Mouse (Mus musculus): ENCODE measurements around the gene Ssh2. TPM values are rescaled to one million over a fixed set of nuclear protein-coding genes. Genes with fewer than 3 reads are reported as not detected.

Gene Ssh2
- polyA plus RNA-seq, 1 experiment from 2014 or later = 17.1 TPM

- Histone ChIP-seq H3K27ac (no peak overlapping the region), H3K36me3 (0 out of 2 replicates have a peak, but pooled peaks cover 4% of the 10 kb centered on the region), H3K27me3 (no peaks in the 10 kb centered on the region), H3K4me1 (no peaks in the 10 kb centered on the region), H3K4me2 (replicated peaks) (no peak overlapping the region), H3K9me3 (replicated peaks) (no peaks in the 10 kb centered on the region), H3K9ac (no peak overlapping the region), H3K4me3 (no peak overlapping the region)
- no peak for ATAC-seq (ENCODE audit: low FRiP score)
- 92% methylated on average over 1 of the region's 1 CpGs for WGBS
These were observed 212.4 kb downstream of the Ssh2 start for GRCm38 (mm10) chr11:77428446-77428845.

DNA sequence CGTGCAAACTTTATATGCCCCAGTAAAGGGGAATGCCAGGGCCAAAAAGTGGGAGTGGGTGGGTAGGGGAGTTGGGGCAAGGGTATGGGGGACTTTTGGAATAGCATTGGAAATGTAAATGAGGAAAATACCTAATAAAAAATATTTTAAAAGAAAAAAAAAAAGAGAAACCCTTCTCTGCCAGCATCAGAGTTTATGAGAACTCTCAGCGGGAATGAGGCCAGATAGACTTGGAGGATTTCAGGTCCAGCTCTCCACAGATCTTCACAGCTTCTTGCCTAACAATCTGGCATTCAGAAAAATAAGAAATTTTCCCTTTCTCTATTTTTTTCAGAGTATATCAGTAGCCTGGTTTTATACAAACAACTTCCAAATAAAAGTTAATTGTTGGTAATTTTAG lies 220.9 kb downstream of the Ssh2 start:
- 94% methylated on average over 2 of the region's 2 CpGs for WGBS
- H3K36me3 ChIP-seq = peaks cover 31% of the 10 kb centered on the region
- no peak overlapping the region for H3K9ac ChIP-seq
- no peaks in the 10 kb centered on the region for H3K9me3 ChIP-seq (replicated peaks)
- H3K4me2 ChIP-seq (replicated peaks) = no peak overlapping the region
- H3K27me3 ChIP-seq = no peaks in the 10 kb centered on the region
- no peak overlapping the region for H3K4me3 ChIP-seq
- no peak overlapping the region for H3K27ac ChIP-seq
- H3K4me1 ChIP-seq = no peaks in the 10 kb centered on the region
- no peak for ATAC-seq (ENCODE audit: low FRiP score)

DNA sequence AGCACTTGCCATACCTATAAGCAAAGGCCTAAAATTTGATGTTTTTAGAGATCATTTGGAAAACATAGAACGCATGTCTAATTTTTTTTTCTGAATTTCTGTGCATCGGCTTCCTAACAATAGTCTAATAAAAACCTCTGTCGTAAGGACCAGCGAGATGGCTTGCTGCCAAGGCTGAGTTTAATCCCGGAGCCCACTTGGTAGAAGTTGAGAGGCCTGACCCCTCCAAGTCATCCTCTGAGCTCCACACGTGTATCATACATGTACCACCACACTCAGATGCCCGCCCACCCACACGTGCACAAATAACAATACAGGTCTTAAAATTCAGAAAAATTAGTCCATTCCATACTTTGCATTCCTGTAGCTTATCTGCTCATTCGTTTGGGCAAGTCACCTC lies 224.0 kb downstream of the Ssh2 start:
- Histone ChIP-seq H3K9ac (no peak overlapping the region), H3K9me3 (replicated peaks) (no peaks in the 10 kb centered on the region), H3K4me3 (no peak overlapping the region), H3K4me2 (replicated peaks) (no peak overlapping the region), H3K36me3 (peaks cover 38% of the 10 kb centered on the region), H3K27me3 (no peaks in the 10 kb centered on the region), H3K27ac (no peak overlapping the region), H3K4me1 (no peaks in the 10 kb centered on the region)
- WGBS = 91% methylated on average over 9 of the region's 9 CpGs
- ATAC-seq (ENCODE audit: low FRiP score) = no peak

DNA sequence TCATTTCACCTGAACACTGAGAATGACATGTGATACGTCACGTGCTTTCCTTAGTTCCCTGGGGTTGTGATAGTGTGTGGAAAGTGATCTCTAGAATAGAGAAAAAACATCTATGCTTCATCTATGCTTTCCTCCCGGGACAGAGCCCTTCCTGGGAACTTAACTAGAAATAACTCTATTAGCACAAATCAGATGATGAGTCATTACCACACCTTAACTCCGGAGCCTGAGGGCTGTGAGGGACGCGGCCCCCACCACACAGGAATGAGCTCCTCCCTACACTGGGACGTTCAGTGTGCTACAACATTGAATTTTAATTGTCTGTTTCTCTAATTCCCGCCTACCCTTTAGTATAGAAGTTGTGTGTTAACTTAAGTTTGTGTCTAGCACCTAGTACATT lies 224.9 kb downstream of the Ssh2 start:
- H3K27ac ChIP-seq = no peak overlapping the region
- peaks cover 38% of the 10 kb centered on the region for H3K36me3 ChIP-seq
- no peaks in the 10 kb centered on the region for H3K27me3 ChIP-seq
- H3K4me2 ChIP-seq (replicated peaks) = no peak overlapping the region
- ATAC-seq (ENCODE audit: low FRiP score) = no peak
- H3K4me3 ChIP-seq = no peak overlapping the region
- 89% methylated on average over 8 of the region's 8 CpGs for WGBS
- no peak overlapping the region for H3K9ac ChIP-seq
- H3K9me3 ChIP-seq (replicated peaks) = no peaks in the 10 kb centered on the region
- H3K4me1 ChIP-seq = no peaks in the 10 kb centered on the region

GRCm38 (mm10) chr11:77442186-77443170 lies 226.4 kb downstream of the Ssh2 start:
- Histone ChIP-seq H3K27ac (no peak overlapping the region), H3K9ac (no peak overlapping the region), H3K4me3 (no peak overlapping the region), H3K36me3 (peaks cover 37% of the 10 kb centered on the region), H3K4me2 (replicated peaks) (no peak overlapping the region), H3K4me1 (no peaks in the 10 kb centered on the region), H3K27me3 (no peaks in the 10 kb centered on the region), H3K9me3 (replicated peaks) (no peaks in the 10 kb centered on the region)
- WGBS = 84% methylated on average over 7 of the region's 7 CpGs
- ATAC-seq (ENCODE audit: low FRiP score) = no peak

- H3K9ac ChIP-seq = no peak overlapping the region
- 86% methylated on average over 2 of the region's 2 CpGs for WGBS
These were observed 228.9 kb downstream of the Ssh2 start for GRCm38 (mm10) chr11:77444939-77445338.

GRCm38 (mm10) chr11:77446628-77447041 lies 230.5 kb downstream of the Ssh2 start:
- ATAC-seq (ENCODE audit: low FRiP score) = no peak
- H3K36me3 ChIP-seq = peaks cover 21% of the 10 kb centered on the region
- no peak overlapping the region for H3K4me2 ChIP-seq (replicated peaks)
- no peaks in the 10 kb centered on the region for H3K9me3 ChIP-seq (replicated peaks)
- no peak overlapping the region for H3K4me3 ChIP-seq
- no peak overlapping the region for H3K9ac ChIP-seq
- no peaks in the 10 kb centered on the region for H3K4me1 ChIP-seq
- 64% methylated on average over 6 of the region's 6 CpGs for WGBS
- H3K27me3 ChIP-seq = no peaks in the 10 kb centered on the region
- H3K27ac ChIP-seq = no peak overlapping the region

More at GRCm38 (mm10) chr11:77444939-77445338, 228.9 kb downstream of the Ssh2 start:
- no peak overlapping the region for H3K4me2 ChIP-seq (replicated peaks)
- H3K27ac ChIP-seq = no peak overlapping the region
- peaks cover 28% of the 10 kb centered on the region for H3K36me3 ChIP-seq
- H3K9me3 ChIP-seq (replicated peaks) = no peaks in the 10 kb centered on the region
- no peaks in the 10 kb centered on the region for H3K27me3 ChIP-seq
- ATAC-seq (ENCODE audit: low FRiP score) = no peak
- H3K4me1 ChIP-seq = no peaks in the 10 kb centered on the region
- no peak overlapping the region for H3K4me3 ChIP-seq

DNA sequence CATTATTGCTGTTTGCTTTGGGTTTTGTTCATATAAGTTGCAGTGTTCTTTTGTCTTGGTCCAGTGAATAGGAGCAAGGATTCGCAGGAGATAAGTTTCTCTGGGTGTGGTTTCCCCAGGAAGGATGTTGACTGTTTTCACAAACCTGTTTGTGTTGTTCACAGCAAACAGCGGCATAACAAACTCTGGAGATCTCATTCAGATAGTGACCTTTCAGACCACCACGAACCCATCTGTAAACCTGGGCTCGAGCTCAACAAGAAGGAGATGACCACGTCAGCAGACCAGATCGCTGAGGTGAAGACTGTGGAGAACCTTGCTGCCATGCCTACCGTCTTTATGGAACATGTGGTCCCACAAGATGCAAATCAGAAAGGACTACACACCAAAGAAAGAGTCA lies 233.1 kb downstream of the Ssh2 start:
- Histone ChIP-seq H3K27me3 (no peaks in the 10 kb centered on the region), H3K9me3 (replicated peaks) (no peaks in the 10 kb centered on the region), H3K36me3 (peaks cover 20% of the 10 kb centered on the region), H3K4me3 (no peak overlapping the region), H3K27ac (no peak overlapping the region), H3K4me1 (no peaks in the 10 kb centered on the region), H3K4me2 (replicated peaks) (no peak overlapping the region), H3K9ac (no peak overlapping the region)
- ATAC-seq (ENCODE audit: low FRiP score) = no peak
- 93% methylated on average over 7 of the region's 7 CpGs for WGBS

- WGBS = 93% methylated on average over 2 of the region's 2 CpGs
- H3K36me3 ChIP-seq = peaks cover 26% of the 10 kb centered on the region
- no peak overlapping the region for H3K4me2 ChIP-seq (replicated peaks)
- no peaks in the 10 kb centered on the region for H3K27me3 ChIP-seq
- no peak overlapping the region for H3K4me3 ChIP-seq
- H3K9me3 ChIP-seq (replicated peaks) = no peaks in the 10 kb centered on the region
- H3K27ac ChIP-seq = no peak overlapping the region
- no peak for ATAC-seq (ENCODE audit: low FRiP score)
- H3K4me1 ChIP-seq = no peaks in the 10 kb centered on the region
- H3K9ac ChIP-seq = no peak overlapping the region
These were observed 235.6 kb downstream of the Ssh2 start for GRCm38 (mm10) chr11:77451670-77452069.

- no peaks in the 10 kb centered on the region for H3K4me1 ChIP-seq
- H3K4me3 ChIP-seq = no peak overlapping the region
- no peaks in the 10 kb centered on the region for H3K9me3 ChIP-seq (replicated peaks)
- H3K9ac ChIP-seq = no peak overlapping the region
- 92% methylated on average over 2 of the region's 2 CpGs for WGBS
- H3K27me3 ChIP-seq = no peaks in the 10 kb centered on the region
- H3K36me3 ChIP-seq = peaks cover 26% of the 10 kb centered on the region
- no peak overlapping the region for H3K4me2 ChIP-seq (replicated peaks)
- no peak for ATAC-seq (ENCODE audit: low FRiP score)
- no peak overlapping the region for H3K27ac ChIP-seq
These were observed 237.3 kb downstream of the Ssh2 start for GRCm38 (mm10) chr11:77453388-77453787.

DNA sequence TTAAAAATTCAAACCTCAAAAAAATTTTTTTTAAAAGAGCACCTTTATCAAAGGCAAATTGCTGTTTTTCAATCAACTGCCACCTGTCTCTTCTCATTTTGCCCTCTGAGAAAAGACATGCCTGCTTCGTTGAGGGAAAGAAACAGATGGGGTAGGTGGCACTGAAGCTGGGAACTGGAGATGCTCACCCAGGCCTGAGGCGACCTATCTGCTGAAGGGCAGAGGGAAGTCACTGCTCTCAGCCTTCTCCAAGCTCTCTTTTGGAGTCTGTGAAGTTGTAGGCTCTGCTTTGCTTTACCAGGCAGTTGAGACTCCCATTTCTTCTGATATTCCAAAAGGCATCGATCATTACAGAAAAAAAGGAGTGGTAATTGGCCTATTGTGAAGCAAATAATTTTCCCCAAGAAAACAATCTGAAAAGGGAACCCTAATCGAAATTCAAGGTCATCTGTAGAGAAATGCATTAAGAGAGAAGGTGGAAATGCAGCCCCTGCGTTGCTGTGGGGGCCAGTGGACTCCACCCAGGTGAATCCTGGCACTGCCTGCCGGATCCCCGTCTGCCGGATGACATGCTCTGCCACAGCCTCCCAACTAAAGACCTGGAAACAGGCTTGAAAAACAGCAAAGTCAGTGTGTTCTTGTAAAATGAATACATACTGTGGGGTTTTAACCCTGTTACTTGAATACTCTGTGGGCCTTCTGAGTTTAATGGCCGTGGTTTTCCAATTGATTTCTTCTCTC lies 239.9 kb downstream of the Ssh2 start:
- no peak overlapping the region for H3K4me3 ChIP-seq
- ATAC-seq (ENCODE audit: low FRiP score) = no peak
- H3K27ac ChIP-seq = no peak overlapping the region
- H3K27me3 ChIP-seq = peaks cover 11% of the 10 kb centered on the region
- 89% methylated on average over 9 of the region's 9 CpGs for WGBS
- peaks cover 16% of the 10 kb centered on the region for H3K36me3 ChIP-seq
- H3K9me3 ChIP-seq (replicated peaks) = no peaks in the 10 kb centered on the region
- H3K4me1 ChIP-seq = no peaks in the 10 kb centered on the region
- H3K4me2 ChIP-seq (replicated peaks) = no peak overlapping the region
- H3K9ac ChIP-seq = no peak overlapping the region

GRCm38 (mm10) chr11:77456866-77457265 lies 240.8 kb downstream of the Ssh2 start:
- Histone ChIP-seq H3K4me2 (replicated peaks) (no peak overlapping the region), H3K27me3 (peaks cover 20% of the 10 kb centered on the region), H3K4me1 (peaks cover under 1% of the 10 kb centered on the region), H3K27ac (no peak overlapping the region), H3K36me3 (peaks cover 16% of the 10 kb centered on the region), H3K4me3 (no peak overlapping the region), H3K9me3 (replicated peaks) (no peaks in the 10 kb centered on the region), H3K9ac (no peak overlapping the region)
- no peak for ATAC-seq (ENCODE audit: low FRiP score)
- whole genome bisulfite sequencing = 88% methylated on average over 6 of the region's 6 CpGs
